Mouse (Mus musculus): ENCODE data around the gene BC035044.

BC035044 gene

DNA sequence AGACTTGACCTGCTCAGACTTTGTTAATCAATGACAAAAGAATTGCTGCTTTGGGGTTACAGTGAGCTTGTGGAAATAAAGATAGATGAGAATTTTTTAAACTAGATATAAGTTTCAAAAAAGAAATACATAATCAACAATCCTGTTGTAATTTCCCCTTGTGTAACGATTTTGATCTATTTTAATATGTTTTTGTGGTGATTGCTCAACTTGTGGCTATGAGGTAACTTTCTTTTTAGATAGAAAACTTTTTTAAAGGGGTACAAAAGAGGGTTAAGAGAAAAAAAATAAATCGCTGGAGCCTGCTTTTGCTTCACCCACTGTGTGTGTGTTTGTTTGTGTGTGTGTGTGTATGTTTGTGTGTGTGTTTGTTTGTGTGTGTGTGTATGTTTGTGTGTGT, 39.8 kb downstream of the BC035044 start:
- in situ Hi-C loops (cut with MboI, MseI) = loop anchor here (5.0 to 10.0 kb wide), 3 partner anchors 216 to 514 kb away; no protein-coding TSS in a partner anchor

DNA sequence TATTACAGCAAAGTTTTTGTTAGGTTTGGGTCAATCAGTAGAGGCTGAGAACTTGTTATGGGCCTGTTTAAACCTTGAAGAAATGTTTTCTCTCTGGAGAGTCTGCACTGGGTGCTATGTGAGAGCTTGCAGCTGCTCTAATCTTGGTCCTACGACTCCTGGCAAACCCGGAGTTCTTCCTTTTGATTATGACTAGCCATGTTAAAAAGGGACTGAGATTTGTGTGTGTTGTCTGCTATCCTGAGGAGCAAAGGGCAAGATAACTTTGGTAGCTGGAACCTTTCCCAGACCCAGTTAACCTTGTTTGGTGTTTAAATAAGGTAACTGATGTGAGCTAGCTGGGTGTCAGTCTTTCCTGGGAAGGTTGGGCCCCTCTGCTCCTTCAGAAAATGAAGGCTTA, 40.3 kb downstream of the BC035044 start:
- in situ Hi-C loops (cut with MboI, MseI) = loop anchor here (5.0 to 10.0 kb wide), 3 partner anchors 217 to 514 kb away; no protein-coding TSS in a partner anchor

DNA sequence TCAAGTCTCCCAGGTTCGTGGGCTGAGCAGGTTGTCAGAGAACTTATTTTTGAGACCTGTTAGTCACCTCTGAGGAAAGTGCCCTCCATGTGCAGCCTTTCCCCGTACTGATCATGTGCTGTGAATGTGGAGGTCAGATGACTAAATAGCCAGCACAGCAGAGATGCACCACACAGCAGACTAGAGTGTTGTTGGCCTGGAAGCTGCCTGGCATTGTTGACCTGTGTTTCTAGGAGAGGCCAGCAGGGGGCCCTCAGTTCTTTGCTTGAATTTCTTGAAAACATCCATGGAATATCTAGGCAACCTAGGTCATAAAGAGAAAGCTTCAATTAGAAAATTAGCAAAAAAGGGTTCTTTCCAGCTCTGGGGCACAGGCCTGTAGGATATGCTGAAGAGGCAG, 41.0 kb downstream of the BC035044 start:
- in situ Hi-C loops (cut with MboI, MseI) = loop anchor here (5.0 to 10.0 kb wide), 3 partner anchors 217 to 515 kb away; no protein-coding TSS in a partner anchor

DNA sequence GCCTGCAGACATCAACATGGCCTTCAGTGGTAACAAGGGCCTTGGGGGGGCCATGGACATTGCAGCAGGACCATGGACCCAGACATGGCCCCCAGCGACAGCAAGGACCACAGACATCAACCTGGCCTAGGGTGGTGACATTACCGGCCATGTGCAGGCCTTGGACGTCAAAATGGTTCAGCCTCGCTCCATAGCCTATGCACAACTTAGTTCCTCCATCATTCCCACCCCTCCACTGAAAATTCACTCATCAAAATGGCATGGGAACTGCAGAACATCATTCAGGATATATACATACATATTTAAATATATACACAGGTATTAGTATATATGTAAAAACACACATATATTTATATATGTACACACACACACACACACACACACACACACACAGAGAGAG, 43.5 kb downstream of the BC035044 start:
- in situ Hi-C loops (cut with MboI, MseI) = no loop called here

DNA sequence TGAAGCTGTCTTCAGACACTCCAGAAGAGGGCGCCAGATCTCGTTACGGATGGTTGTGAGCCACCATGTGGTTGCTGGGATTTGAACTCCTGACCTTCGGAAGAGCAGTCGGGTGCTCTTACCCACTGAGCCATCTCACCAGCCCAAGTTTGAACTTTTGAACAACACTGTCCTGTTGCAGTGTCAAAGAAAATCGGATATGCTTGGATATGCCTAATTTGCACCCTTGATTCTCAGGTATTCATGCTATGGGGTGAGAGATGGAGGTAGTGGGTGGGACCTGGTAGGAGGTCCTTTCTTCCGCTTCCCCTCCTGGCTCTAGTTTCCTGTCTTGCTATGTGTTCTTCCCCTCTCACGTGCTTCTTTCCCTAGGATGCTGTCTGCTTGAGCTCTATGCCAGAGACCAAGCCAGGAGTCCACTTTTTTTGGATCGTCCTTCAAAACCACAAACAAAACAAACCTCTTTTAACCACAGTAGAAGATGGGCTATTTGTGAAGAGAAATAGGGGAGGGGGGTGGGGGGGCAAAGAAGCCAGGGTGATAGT, 44.9 kb downstream of the BC035044 start:
- in situ Hi-C loops (cut with MboI, MseI) = no loop called here

DNA sequence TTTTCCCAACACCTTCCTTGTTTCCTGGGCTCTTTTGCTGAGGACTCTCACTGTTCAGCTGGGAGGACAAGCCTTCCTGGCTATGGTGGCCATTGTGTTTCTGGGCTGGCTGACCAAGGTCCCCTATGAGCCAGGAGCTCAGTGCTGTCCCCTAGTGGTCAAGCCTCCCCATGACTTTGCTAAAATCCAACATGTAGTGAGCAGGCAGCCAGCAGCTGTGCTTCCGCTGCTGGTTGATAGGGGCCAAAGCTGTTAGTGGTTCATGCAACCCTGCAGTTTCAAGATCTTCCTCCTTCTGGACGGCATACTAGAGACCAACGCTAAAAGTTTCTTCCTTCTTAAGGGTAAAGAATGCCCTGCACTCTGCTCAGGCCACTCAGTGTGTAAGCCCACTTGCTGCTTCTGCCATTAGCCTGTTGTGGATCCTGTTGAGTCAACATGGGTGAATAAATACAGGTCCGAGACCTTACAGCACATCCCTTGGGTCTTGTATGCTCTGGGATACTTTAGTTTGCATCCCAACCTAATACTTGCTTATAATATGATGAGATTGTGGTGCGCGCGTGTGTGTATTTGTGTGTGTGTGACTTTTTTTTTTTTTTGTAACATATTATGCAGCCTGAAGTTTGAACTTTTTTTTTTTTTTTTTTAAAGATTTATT, 45.5 kb downstream of the BC035044 start:
- in situ Hi-C loops (cut with MboI, MseI) = no loop called here

DNA sequence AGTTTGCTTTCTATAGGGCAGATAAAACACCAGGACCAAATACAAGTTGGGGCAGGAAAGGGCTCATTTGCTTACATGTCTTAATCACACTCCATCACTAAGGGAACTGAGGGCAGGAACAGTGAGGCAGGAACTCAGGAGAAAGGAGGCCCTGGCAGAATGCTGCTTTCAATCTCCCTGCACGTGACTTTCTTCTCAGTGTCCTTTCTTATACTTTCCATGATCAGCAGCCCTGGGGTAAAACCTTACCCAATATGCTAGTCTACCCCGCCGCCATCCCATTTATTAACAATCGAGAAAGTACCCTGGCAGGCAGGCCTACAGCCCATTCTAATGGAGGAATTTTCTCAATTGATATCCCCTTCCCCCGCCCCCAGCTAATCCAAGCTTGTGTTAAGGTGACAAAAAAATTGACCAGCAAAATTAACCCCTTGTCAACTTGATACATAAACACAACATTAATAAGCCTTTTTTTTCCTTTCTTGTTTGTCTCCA, 46.3 kb downstream of the BC035044 start:
- in situ Hi-C loops (cut with MboI, MseI) = loop anchor here (5.0 kb wide), 2 partner anchors 47 to 77 kb away; no protein-coding TSS in a partner anchor

DNA sequence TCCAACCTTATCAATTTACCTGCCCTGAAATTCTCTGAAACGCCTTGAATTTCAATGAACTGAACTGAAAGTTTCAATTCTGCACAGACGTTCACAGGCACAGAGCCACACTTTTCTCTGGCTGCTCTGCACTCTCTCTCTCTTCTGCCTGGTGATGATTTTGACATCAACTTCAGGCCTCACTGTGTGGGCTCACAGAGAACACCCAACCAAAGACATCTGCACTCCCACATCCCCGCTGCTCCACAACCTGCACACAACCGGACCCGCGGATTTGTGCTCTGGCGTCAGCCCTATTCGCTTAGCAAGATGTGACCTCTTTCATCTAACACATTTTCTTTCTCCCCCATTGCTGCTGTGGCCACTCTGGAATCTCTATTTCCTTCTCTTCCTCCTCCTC, 46.8 kb downstream of the BC035044 start:
- in situ Hi-C loops (cut with MboI, MseI) = loop anchor here (5.0 kb wide), 2 partner anchors 47 to 77 kb away; no protein-coding TSS in a partner anchor

DNA sequence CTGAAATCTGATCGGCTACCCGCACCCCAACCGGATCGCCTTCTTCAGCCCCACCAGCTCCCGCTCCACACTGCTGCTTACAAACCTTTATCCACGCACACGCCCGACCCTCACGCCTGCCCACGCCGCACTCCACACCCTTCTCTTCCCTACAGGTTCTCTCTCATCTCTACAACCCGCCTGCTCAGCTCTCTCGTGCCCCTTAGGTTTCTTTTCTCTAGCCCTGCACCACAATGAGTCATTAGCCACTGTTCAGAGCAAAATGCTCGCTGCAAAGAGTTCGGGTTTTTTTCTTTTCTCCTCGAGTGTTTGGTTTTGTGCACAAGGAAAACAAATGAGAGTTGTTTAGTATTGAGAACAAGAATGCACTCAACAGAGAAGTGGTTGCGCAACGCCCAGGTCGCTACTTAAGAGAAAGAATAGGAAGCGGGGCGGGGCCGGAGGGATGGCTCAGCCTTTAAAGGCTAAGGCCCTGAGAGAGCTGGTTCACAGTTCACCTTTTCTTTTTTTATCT, 47.4 kb downstream of the BC035044 start:
- in situ Hi-C loops (cut with MboI, MseI) = loop anchor here (5.0 kb wide), 2 partner anchors 46 to 76 kb away; no protein-coding TSS in a partner anchor

DNA sequence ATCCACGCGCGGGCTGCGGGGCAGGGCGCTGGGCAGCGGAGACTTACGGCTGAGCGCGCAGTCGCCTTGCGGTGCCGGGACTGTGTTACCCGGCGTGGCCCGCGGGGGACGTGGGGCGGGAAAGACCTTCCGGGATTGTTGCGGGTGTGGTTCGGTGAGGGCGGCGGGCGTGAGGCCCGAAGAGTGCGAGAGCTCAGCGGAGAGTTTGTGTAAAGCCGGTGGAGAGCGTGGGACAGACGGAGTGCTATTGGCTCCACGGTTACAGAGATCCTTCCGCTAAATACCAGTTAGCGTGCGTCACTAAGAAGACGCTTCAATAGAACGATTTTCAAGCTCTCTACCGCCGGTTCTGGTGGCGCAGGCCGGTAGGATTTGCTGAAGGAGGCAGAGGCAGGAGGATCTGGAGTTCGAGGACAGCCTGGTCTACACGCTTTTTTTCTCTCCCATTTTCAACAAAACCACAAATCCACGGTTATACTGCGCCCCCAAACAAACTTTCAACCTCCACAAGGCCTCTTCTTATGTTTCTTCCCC, 47.9 kb downstream of the BC035044 start:
- in situ Hi-C loops (cut with MboI, MseI) = loop anchor here (5.0 kb wide), 2 partner anchors 46 to 76 kb away; no protein-coding TSS in a partner anchor

DNA sequence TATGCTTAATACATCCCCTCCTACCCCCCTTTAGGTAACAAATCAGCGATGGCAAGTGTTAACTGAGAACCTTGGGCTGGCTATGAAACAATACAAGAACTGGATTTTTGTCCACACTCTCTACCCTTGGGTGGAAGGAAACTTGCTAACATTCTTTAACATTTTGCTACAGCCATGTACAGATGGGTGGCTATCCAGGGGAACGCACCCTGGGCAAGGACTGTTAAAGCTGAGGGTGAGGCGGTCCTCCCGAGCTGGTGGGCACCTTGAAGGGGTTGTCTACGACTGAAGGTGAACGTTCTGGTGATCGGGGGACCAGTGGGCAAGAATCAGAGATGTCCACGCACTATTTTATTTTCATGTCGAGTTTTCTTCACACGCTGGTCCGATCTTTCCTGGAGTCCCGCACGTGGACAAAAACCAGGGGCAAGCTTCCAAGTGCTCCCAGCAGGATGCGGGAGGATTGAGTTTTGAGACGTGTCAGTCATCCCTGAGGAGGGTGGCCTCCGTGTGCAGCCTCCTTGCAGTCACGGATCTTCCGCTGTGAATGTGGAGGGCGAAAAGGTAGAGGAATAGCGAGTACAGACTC, 48.5 kb downstream of the BC035044 start:
- in situ Hi-C loops (cut with MboI, MseI) = loop anchor here (5.0 kb wide), 2 partner anchors 45 to 75 kb away; no protein-coding TSS in a partner anchor

DNA sequence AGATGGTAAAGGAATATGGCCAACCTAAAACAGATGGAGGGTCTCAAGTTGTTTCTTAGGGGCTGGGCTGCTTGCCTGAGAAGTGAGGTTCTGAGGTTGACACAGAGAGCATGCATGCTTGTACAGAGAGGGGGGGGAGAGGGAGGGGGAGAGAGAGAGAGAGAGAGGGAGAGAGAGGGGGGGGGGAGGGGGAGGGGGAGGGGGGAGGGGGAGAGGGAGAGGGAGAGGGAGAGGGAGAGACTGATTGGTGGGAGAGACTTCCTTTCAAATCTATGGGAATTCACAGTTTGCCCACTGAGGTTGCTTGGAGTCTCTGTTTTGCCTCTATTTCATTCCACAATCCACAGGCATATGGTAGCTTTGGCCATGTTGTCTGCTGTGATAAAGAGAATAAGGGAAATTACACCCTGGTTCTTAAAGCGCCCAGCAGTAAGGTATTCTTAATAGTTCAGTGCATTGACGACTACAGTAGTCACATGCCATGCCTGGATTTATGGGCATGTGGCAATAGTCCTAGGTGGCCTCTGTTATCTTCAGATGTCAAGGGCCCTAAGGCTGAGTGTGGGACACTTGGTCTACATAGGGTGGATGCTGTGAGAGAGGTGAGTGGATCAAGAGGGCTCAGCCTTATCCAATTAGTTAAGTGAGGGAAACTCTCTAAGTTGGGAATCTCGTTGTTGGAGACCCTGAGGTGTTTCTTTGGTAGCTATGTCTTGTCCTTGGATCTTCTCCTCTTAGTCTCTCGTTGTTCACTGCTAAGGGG, 49.4 kb downstream of the BC035044 start:
- in situ Hi-C loops (cut with MboI, MseI) = loop anchor here (5.0 kb wide), 2 partner anchors 44 to 74 kb away; no protein-coding TSS in a partner anchor

DNA sequence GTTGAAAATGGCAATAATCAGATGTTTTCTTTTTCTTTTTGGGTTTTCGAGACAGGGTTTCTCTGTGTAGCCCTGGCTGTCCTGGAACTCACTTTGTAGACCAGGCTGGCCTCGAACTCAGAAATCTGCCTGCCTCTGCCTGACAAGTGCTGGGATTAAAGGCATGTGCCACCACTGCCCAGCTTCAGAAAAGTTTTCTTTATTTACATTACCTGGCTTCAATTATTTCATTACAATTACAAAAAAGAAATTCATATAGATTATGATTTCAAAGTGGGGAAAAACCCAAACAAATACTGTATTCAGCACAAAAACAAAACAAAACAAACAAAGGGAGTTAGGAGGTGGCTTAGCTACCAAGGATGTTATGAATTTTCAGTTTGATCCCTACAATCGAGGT, 50.3 kb downstream of the BC035044 start:
- in situ Hi-C loops (cut with MboI, MseI) = loop anchor here (5.0 kb wide), 2 partner anchors 43 to 73 kb away; no protein-coding TSS in a partner anchor

DNA sequence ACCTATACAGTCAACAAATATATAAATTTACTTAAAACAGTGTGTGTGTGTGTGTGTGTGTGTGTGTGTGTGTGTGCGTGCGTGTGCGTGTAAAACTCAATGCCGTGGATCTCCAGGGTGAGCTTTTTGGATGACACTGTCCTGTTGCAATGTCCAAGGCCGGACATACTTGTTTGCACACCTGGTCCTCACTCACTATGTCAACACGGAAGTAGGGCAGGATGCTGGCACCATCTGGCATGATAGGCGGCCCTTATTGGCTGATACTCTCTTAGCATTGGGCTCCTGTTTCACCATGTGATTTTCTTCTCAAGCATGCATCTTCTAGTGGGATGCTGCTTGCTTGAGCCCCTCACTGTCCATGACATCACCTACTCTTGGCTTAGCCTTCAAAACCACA, 51.0 kb downstream of the BC035044 start:
- in situ Hi-C loops (cut with MboI, MseI) = loop anchor here (5.0 kb wide), 2 partner anchors 43 to 73 kb away; no protein-coding TSS in a partner anchor

DNA sequence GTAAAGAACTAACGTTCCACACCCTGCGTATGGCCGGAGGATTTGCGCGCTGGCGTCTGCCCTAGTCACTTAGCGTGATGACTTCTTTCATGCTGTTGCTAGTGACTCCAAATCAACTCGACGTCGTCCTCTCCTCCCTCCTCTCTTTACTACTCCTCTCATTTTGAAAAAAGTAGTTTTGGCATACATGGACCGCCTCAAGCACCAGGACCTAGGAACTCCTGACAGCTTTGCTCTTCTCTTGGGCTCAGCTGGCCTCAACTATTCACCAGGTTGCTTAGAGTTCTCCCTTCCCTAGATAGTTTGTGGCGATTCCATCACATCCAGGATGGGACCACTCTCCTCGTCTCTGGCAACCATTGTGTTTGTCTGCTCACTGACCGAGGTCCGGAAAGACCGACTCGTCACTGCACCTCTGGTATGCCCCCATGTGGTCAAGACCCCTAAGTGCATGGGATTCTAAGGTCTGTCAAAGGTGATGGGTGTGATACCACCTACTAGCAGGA, 51.6 kb downstream of the BC035044 start:
- in situ Hi-C loops (cut with MboI, MseI) = no loop called here

DNA sequence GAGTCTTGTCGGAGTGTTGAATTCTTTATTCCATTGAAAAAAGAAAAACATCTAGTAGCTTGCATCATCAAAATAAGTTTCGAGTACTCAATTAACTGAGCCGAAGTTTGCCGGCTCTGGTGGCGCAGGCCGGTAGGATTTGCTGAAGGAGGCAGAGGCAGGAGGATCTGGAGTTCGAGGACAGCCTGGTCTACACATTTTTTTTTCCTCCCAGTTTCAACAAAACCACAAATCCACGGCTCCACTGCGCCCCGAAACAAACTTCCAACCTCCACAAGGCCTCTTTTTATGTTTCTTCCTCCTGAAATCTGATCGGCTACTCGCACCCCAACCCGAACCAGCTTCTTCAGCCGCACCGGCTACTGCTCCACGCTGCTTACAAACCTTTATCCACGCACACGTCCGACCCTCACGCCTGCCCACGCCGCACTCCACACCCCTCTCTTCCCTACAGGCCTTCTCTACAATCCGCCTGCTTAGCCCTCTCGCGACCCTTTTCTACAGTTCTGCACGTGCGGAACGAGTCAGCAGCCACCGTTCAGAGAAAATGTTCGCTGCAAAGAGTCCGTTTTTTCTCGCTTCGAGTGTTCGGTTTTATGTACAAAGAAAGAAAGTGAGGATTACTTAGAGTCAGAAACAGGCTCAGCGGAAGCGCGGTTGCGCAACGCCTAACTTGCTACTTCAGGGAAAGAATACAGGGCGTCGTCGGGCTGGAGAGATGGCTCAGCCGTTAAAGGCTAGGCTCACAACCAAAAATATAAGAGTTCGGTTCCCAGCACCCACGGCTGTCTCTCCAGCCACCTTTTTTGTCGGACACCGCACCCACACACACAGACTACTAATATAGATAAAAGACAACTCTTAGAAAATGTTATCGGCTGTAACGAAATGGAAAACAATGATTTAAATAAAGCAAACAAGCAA, 52.3 kb downstream of the BC035044 start:
- in situ Hi-C loops (cut with MboI, MseI) = no loop called here

DNA sequence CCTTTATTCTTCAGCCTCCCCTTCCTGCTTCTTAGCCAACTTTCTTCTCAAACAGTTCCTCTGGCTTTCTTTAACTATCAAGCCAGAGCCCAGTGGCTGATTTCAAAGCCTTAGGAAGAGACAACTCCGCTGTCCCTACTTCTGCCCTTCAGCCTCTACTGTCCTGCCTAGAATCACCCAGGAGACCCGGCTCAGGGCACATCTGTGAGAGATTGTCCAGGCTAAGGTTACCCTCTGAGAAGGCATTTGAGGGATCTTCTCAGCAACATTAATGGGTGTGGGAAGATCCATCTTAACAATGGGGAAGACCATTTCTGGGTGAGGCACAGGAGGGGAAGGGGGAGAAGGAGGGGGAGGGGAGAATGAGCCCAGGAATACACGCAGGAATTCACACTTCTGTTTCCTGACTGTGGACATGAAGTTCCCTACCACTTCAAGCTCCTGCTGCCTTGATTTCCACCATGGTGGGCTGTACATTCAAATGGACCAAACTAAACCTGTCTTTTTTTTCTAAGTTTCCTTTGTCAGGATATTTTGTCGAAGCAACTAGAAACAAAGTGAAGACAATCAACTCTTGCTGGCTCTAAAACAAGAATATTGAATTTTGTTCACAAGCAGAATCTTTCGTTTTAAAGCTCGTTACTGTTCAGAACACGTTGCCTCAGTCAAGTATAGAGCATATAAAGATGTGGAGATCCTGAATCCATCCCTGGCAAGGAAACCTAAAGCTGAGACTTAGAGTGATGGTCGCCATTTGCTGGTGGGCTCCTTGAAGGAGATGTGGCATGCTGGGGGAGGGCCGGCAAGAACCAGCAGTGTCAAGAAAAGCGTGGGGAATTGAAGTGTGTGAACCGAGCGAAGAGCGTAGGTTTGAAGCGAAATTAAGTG, 53.2 kb downstream of the BC035044 start:
- in situ Hi-C loops (cut with MboI, MseI) = no loop called here

DNA sequence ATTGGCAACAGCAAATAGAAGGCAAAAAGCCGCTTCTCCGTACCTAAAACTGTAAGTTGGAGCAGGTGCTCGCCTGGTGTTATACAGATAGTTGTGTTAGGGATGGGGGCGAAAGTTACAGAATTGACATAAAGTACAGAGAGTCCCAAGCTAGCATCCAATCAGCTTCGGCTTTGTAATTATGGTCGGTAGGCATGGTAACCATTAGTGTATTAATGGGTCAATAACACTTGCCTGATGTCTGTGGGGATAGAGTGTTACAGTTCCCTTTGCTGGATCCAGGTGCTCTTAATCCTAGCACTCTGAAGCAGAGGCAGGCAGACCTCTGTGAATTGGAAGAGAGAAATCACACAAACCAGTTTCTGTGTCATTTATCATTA, 54.0 kb downstream of the BC035044 start:
- in situ Hi-C loops (cut with MboI, MseI) = no loop called here
